Mouse (Mus musculus) brain, embryonic 14.5 days (tissue): ENCODE measurements at regions not wholly inside any gene's neighbourhood (a gene's known extent, or its start where the extent isn't known, plus 50 kb on each side); places are given as distances from the start of the nearest gene placed in this dataset.

Experiments
- CTCF ChIP-seq: fragments of 200-500 bp; IDR thresholded peaks from 2 replicates; pipeline ENCODE4 v1.5.1; 2012; ENCODE audit warnings: inconsistent platforms, mild to moderate bottlenecking, moderate library complexity, borderline replicate concordance; ENCODE audit not compliant: insufficient read depth, insufficient read length; ENCODE audit errors: extremely low read depth
- POLR2A ChIP-seq: fragments of 200-500 bp; IDR thresholded peaks from 2 replicates; pipeline ENCODE4 v1.6.1; 2012; ENCODE audit warnings: mild to moderate bottlenecking, inconsistent platforms, borderline replicate concordance; ENCODE audit not compliant: poor library complexity, insufficient read depth, insufficient read length, severe bottlenecking; ENCODE audit errors: extremely low read depth

GRCm38 (mm10) chr10:119019082-119019481 is 149.1 kb upstream of the Dyrk2 start:
- TF ChIP-seq CTCF (no peak), POLR2A (no peak)
